Mouse (Mus musculus): ENCODE results near the gene Peli2.
A peak's percentile ranks its signal among the peaks of the same experiment; 100 is the strongest.
"Not testable (repeated sequence)": the region's sequence is repeated elsewhere in the genome, so short reads cannot be mapped to it uniquely, and the experiment has no call there.

Peli2 gene

DNA sequence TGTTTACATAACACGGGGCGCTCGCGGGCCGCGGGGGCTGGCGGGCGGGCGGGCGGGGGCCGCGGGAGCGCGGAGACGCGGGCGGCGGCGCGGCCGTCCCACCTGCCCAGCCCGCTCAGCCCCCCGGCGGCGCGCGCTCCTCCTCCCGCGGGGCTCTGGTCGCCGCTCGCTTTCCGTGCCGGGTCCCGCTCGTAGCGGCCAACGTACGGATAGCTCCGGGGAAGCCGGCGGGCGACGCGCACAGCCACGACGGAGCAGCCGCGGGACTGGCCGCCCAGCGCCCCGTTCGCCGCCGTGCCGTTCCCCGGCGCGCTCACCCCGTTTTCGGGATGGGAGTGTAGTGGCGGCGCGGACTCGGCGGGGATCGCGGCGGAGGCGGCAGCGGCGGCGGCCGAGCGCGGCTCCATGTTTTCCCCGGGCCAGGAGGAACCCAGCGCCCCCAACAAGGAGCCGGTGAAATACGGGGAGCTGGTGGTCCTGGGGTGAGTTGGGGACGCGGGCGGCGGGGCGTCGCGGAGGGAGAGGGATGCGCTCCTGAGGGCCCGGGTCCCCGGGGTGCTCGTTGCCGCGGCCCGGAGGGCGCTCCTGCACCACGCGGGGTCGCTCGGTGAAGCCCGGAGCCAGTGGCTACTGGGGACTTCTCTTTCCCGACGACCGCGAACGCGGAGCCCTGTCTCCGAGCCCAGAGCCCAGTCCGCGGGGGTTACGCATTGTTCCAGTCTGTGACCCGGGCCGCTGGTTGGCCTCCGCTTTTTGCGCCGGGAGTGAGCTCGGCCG, at the start of gene Peli2:
TSS of gene Peli2 (plus strand) at position 72 of the 777 bp plus-strand sequence.
- DNase-seq: peak; percentile 64

DNA sequence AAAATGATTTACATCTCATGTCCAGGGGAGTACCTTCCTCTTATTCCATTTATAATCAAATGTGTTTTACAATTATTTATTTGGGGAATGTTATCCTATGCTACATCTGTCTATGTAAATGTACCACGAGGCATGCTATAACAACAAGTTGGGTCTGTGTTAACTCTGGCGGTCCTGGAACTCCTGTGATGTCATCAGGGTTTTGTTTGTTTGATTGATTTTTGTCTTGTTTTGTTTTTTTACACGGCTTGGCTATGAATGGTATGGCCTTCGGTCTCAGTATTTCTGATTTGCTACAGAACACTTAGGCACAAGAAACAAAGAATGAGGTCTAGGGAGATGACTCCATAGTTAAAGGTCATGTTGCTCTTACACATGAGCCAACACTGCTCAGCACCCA, 48.5 kb upstream of the Peli2 start:
- DNase-seq: no peak

GRCm38 (mm10) chr14:48073247-48074161, 47.1 kb upstream of the Peli2 start:
- no peak for DNase-seq

DNA sequence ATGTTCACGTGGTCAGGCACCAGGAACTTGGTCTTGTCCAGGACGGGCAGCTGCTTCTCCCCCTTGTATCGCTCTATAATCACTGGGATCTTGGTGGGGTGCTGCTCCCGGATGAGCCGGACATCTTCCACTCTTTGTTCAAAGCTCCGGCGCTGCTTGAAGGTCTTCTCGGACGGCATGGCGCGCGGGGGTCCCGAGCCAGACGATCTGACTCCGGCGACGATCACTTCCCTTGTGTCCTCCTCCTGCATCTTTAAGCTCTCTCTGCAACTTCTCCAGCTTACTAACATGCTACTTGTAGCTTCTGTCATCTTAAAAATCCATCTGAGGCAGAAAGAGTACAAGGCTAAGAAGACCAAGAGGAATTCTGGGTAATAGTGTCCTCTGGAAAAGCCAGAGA, 41.0 kb upstream of the Peli2 start:
- DNase-seq: not testable (repeated sequence)

GRCm38 (mm10) chr14:48083836-48084812, 36.5 kb upstream of the Peli2 start:
- DNase-seq: no peak

DNA sequence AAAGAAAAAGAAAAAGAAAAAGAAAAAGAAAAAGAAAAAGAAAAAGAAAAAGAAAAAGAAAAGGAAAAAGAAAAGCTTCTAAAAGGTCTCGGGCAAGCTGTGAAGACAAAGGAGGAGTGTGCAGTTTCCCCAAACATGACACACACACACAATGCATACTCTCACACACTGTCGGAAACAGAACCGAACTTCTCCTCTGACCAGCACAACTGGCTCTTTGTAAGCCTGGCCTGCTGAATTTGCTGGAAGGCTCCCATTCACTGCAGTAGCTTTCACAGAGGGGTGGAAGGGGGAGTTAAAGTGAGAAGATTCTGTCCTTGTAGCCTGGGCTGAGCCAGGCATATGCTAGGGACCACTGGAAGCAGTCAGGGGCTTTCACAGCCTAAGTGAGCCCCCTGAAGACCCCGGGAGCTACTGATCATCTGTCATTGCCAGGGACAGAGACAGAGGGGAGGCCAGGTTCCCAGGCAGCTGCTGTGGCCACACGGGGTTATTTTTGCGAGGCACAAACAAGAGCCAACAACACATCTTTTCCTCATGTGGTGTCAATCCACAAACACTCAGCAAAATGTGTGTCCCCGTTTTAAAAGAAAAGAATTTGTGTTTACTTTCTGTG, 33.8 kb upstream of the Peli2 start:
- DNase-seq: no peak

DNA sequence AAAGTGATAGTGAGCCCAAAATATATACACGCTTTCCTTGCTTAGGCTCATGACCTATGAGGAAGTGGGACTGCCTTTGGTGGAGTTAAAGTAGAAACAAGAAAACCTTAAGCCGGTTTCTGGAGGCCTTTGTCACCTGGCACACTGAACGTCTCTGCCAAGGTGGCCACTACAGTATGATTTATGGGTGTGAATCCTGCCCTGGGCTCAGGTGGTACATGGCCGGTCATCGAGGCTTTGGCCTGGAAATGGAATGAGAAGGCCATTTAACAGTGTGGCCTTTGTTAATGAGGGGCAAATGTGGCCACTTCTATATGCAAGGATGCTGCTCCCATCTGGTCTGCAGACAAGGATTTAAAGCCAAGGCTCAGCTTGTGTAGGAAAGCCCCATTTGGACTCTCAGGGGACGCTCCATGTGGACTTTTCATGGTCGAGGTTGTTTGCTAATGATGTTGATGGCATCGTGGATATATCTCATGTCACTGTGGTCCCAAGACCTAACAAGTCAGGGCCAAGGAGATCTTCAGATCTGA, 33.3 kb upstream of the Peli2 start:
- DNase-seq: no peak

DNA sequence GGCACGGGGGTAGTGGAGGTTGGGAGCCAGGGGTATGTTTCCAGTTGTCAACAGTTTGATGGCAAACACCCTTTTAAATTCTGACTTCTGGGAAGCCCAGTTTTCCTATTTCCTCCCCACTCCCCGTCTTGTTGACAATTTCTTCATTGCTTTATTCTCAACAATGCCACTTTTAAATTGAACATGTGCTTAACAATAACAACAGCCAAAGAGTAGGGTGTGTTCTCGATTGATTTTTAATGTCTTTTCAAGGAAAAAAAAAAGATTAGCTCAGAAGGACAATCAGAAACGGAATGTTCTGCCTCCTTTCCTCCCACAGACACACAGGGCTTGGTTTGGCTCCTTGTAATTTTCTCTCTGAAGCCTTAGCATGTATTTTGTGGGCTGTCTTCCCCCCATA, 30.2 kb upstream of the Peli2 start:
- no peak for DNase-seq

DNA sequence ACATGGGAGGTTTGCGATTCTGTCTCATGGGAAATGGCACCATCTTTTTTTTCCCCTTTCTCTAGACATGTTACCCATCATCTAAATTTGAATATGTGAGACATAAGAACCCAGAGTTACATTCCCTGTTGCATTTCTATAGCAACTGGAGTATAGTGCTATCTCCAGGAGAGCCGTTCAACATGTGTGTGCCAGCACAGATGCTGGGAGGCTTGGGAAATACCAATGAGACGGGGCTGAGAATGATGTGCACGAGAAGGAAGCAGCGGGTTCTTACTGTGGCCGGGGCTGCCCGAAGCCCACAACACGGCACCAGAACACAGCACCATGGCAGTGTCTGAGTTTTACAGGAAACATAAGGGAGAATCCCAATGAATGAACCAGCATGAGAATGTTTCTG, 29.5 kb upstream of the Peli2 start:
- no peak for DNase-seq

DNA sequence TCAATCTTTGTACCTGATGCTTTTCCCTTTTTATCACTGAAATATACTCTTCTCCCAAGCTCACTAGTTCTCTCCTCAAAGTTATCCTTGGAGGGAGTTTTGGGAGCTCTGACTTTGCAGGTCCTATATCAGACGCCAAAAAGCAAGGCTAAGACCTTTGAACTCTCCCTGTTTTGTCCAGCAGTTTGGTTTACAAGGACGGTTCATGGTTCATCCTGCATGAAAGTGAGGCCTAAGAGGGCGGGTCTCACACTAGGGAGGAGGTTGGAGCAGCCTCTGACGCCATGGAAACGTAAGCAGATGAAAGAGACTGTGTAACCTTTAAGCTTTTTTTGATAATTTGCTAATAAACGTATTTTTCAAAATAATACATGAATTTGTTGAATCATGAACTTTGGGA, 22.4 kb upstream of the Peli2 start:
- no peak for DNase-seq

- DNase-seq: no peak
These were observed 21.3 kb upstream of the Peli2 start for GRCm38 (mm10) chr14:48099354-48099753.

DNA sequence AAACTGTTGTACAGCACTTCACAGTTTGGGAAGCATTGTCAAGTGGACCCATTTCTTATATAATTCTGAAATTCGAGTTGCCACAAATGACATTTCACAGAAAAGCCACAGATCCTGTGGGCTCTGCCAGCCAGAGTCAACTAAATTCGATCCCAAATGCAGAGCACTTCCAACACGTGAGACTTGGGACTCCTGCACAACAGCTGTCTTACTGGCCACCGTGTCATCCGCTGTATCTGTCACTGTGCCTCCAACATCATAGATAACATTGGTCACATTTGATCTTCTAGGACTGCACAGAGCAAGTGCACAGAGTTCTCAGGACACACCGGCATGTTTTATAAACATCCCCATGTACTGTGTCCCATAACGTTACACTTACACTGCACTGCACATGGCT, 14.2 kb upstream of the Peli2 start:
- DNase-seq: no peak

DNA sequence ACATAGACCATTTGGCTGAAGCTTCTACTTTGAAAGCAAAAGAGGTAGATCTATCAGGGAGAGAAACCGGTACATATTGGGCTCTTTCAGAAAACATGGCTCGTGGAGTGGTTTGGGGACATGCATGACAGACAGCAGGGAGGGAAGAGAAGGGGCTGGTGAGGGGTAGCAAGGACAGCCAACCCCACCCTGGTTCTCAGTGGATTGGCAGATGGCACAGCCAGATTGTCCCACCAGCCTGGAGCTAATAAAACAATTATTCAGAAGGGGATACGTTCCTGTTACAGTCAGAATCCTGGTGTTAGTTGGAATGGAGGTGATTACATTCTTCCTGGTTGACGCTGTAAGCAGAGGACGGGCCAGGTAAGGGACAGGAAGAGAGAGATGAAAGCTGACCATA, 2.6 kb upstream of the Peli2 start:
- DNase-seq: no peak

DNA sequence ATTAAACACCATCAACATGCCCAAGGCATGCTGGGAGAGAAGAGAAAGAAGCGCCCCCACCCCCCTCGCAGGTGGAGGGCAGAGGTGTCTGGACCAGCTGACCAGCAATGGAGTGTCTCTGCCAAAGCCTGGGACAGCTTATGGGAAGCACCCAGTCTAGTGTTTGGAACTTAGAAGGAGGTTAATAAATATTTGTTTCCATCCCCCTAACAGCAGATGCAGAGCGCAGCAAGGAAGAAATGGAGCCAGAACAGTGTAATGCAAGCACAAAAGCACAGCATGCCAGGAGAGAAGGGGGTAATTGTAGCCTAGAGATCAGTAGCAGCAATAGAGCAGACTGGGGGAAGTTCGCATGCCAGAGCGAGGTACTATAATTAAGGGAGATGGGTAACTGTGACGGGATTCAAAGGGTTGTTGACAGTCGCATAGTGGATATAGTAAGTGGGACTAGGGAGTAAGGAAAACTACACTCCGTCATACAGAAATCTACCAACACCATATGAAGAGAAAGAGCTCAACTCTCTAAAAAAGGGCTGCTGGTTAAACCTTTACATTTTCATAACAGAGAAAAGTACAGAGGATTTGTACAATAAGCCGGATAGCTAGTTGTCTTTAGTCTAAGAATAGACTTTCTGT, 1.5 kb upstream of the Peli2 start:
- DNase-seq: no peak

GRCm38 (mm10) chr14:48119648-48120270, 864 bp upstream of the Peli2 start:
- DNase-seq: no peak

DNA sequence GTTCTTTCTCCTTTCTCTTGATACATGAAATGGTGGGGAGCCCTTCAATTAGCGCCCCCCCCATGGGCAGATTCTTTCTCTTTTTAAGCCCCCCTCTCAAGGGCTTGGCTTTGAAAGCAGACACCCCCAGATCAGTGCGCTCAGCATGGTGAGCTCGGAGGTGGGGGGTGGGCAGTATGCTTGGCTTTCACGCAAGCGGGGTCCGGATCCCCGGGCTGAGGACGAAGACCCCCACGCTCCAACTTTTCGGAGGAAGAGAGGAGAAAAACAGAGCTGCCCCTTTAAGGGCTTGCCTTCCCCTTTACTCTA, 226 bp upstream of the Peli2 start:
- DNase-seq: no peak

DNA sequence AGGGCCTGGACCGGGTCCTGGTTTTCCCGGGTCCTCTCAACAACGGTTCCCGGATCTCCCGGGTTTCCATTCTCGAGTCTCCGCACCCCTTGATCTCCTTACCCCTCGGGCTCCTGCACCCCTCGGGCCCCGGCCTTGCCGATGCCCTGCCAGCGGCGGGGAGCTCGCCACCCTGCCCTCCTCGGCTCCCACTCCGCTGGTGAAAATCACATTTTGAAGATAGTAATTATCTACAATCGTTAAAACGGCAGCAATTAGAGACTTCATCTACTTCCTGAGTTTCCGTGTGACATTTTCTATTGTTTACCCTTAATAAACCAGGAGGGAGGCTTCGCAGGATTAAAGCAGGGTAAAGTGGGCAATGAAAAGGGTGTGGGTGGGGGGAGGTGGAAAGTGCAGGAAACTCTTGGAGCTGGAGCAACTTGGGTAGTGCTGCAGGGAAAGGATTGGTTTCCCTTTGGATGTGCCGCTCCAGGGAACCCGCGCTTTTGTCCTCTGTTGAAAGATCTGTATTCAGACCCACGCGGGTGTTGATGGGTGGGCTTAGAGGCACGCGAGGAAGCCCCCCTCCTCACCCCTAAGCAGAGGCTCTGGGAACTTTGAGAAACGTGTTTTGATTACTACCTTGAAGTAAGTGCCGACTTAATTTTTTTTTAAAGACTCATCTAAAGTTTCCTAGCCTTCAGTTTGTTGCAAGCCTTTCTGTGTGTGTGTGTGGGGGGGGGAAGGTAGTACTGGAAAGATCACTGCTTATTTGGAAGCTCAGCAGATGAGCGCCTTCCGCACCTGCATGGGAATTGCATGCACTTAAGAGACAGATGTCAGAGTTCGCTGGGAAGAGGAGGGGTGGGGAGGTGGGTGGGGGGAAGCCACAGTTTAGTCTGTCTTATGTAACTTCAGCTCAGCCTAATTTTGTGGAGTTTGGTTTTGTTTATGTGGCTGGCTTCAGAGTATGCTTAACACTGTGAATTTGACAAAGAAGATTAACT, 1.2 kb downstream of the Peli2 start:
- no peak for DNase-seq

DNA sequence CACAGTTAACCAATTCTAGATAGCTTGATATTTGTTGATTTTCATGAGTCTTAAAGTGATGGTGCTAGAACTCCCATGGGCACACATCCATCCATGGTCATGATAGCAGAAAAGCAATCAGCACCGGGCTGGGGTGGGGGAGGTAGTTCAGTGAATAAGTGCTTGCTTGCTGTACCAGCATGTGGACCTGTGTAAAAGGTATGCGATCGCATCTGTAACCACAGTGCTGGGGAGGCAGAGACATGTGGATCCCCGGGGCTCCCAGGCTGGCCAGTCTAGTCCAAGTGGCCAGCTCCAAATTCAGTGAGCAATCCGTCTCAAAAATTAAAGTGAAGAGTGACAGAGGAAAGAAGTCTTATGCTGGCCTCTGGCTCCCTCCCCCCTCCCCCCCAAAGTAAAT, 3.4 kb downstream of the Peli2 start:
- no peak for DNase-seq

GRCm38 (mm10) chr14:48124816-48125215, 4.2 kb downstream of the Peli2 start:
- no peak for DNase-seq

DNA sequence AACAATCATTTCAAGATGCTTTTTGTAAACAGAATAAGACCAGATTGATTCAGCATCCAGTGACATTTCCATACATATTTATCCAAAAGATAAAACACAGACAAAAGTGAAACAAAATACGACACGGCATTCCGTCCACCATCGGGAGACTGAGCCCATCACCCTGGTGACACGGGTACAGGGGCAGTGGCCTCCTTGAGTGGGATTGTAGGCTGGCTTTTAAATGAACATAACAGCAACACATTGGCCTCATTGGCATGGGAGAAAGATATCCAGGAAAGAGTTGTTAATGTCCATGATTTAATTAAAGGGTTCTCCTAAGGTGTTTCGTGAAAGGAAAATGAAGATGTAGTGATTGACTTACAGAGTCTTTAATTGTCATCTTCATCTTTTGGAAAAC, 5.3 kb downstream of the Peli2 start:
- no peak for DNase-seq

Data from thymus, postnatal 14 days (tissue).